Mouse (Mus musculus) stomach, postnatal 0 days (tissue): ENCODE results near the gene Igsf6. TPM values are rescaled to one million over a fixed set of nuclear protein-coding genes. Genes with fewer than 3 reads are reported as not detected.
"Not testable (repeated sequence)": the region's sequence is repeated elsewhere in the genome, so short reads cannot be mapped to it uniquely, and the experiment has no call there.

ENCODE experiments used
- ATAC-seq: fragments of 200-750 bp; cut with Nextera tagmentation; 2 replicates; pipeline ENCODE4 v1.8.0; 2017; ENCODE audit not compliant: low FRiP score, low TSS enrichment
- DNase-seq: peaks from one replicate; pipeline ENCODE4 v3.0.0-alpha.2; 2016; ENCODE audit warnings: low spot score
- H3K27ac ChIP-seq: fragments of 300-500 bp; sonication (generic); replicated peaks from 2 replicates; pipeline ENCODE4 v1.5.1; 2014; ENCODE audit warnings: mild to moderate bottlenecking, control low read depth
- H3K27me3 ChIP-seq: fragments of 300-500 bp; sonication (generic); 2 replicates; pipeline ENCODE4 v1.6.1; 2014; ENCODE audit warnings: low read length; ENCODE audit not compliant: control insufficient read depth, insufficient read depth
- H3K36me3 ChIP-seq: fragments of 300-500 bp; sonication (generic); 2 replicates; pipeline ENCODE4 v1.6.1; 2014; ENCODE audit warnings: low read length, mixed read lengths; ENCODE audit not compliant: control insufficient read depth, insufficient read depth
- H3K4me1 ChIP-seq: fragments of 300-500 bp; sonication (generic); replicated peaks from 2 replicates; pipeline ENCODE4 v1.6.1; 2014; ENCODE audit warnings: antibody characterized with exemption; ENCODE audit not compliant: control insufficient read depth, insufficient read depth
- H3K4me2 ChIP-seq: fragments of 300-500 bp; sonication (generic); replicated peaks from 2 replicates; pipeline ENCODE4 v1.6.1; 2014; ENCODE audit warnings: low read depth, mild to moderate bottlenecking, control low read depth, moderate library complexity
- H3K4me3 ChIP-seq: fragments of 300-500 bp; sonication (generic); 2 replicates; pipeline ENCODE4 v1.5.1; 2014; ENCODE audit warnings: low read depth, low read length, control low read depth
- H3K9ac ChIP-seq: fragments of 300-500 bp; sonication (generic); 2 replicates; pipeline ENCODE4 v1.6.1; 2014; ENCODE audit warnings: mild to moderate bottlenecking, low read length, control low read depth, mixed read lengths
- H3K9me3 ChIP-seq: fragments of 300-500 bp; sonication (generic); 2 replicates; pipeline ENCODE4 v1.6.1; 2016; ENCODE audit warnings: low read length; ENCODE audit not compliant: control insufficient read depth
- CTCF ChIP-seq: IDR thresholded peaks from 2 replicates; pipeline ENCODE4 v1.5.1; 2016; ENCODE audit warnings: antibody characterized with exemption, low read depth, mild to moderate bottlenecking, moderate library complexity
- EP300 ChIP-seq: optimal IDR thresholded peaks from 2 replicates; pipeline ENCODE3; 2016; ENCODE audit warnings: antibody characterized with exemption
- WGBS: fragments of 180-500 bp; shearing (Covaris S2); extraction: QIAGEN DNeasy Blood & Tissue Kit; methylation state at CpG from one replicate; pipeline ENCODE4 v1.1.7; 2014; 5-methylcytosine and 5-hydroxymethylcytosine counted together
- polyA plus RNA-seq: library from polyadenylated mRNA; unstranded; fragments of >200 nt; fragmentation: Nextera tagmentation; extraction: Ambion mirVana; gene quantifications from 2 replicates; pipeline ENCODE4 v1.2.1, GENCODE M21; 2015

The Igsf6 gene
- polyA plus RNA-seq, 1 experiment from 2014 or later, result 1.8 TPM

DNA sequence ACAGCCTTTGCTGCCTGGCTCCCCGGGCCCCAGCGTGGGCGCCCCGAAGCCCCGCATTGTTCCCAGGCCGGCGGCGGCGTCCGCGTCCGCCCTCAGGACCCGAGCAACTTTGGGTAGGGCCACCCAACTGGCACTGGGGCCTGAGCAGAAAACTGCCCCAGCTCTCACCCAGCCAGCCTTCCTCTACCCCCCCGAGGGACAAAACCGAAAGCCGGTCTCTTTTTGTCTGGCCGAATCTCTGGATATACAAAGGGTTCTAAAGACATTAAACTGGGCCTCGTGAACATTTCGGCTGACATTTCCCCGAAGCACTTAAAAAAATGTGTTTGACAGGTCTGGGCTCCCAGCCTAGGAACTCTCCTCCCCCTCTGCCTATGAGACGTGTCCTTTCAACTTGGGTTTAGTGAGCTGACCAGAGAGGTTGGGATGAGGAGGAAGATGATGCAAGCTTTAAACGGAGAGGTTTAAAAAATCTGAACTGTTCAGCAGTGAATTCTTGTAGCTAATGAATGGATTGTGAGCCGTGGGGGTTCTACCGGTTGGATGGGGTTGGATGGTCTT lies 39.1 kb downstream of the Igsf6 start:
- Histone ChIP-seq H3K4me2 (peak overlapping the region; percentile 77), H3K27me3 (no peaks in the 10 kb centered on the region), H3K36me3 (no peaks in the 10 kb centered on the region), H3K27ac (peak overlapping the region; percentile 97), H3K4me1 (peaks cover 6% of the 10 kb centered on the region), H3K4me3 (peak overlapping the region; percentile 100), H3K9me3 (no peaks in the 10 kb centered on the region), H3K9ac (peak overlapping the region; percentile 99)
- ATAC-seq (peak; percentile 39), DNase-seq (peak; percentile 45)
- no peak for TF ChIP-seq EP300
- TF ChIP-seq CTCF, result no peak
- WGBS, result 0% methylated on average over 21 of the region's 24 CpGs

DNA sequence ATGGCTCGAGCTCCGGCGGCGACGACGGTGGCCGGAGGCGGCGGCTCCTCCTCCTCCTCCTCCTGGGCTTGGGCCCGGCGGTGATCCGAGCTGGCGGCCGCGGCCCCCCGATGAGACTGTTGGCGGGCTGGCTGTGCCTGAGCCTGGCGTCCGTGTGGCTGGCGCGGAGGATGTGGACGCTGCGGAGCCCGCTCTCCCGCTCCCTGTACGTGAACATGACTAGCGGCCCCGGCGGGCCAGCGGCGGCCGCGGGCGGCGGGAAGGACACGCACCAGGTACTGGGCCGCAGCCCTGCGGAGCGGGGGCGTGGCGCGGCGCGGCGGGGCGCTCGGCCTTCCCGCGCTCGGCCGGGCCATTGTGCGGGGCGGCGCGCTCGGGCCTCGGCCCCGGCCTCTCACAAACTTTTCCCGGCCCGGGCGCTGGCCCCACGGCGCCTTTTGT lies 39.7 kb downstream of the Igsf6 start:
- DNase-seq (no peak), ATAC-seq (peak; percentile 81)
- Histone ChIP-seq H3K4me2 (peak overlapping the region; percentile 77), H3K4me1 (peaks cover 6% of the 10 kb centered on the region), H3K9ac (peak overlapping the region; percentile 99), H3K9me3 (no peaks in the 10 kb centered on the region), H3K27me3 (no peaks in the 10 kb centered on the region), H3K4me3 (peak overlapping the region; percentile 100), H3K36me3 (no peaks in the 10 kb centered on the region), H3K27ac (peak overlapping the region; percentile 97)
- under 1% methylated on average over 29 of the region's 63 CpGs for WGBS
- TF ChIP-seq CTCF, result no peak
- TF ChIP-seq EP300, result no peak

DNA sequence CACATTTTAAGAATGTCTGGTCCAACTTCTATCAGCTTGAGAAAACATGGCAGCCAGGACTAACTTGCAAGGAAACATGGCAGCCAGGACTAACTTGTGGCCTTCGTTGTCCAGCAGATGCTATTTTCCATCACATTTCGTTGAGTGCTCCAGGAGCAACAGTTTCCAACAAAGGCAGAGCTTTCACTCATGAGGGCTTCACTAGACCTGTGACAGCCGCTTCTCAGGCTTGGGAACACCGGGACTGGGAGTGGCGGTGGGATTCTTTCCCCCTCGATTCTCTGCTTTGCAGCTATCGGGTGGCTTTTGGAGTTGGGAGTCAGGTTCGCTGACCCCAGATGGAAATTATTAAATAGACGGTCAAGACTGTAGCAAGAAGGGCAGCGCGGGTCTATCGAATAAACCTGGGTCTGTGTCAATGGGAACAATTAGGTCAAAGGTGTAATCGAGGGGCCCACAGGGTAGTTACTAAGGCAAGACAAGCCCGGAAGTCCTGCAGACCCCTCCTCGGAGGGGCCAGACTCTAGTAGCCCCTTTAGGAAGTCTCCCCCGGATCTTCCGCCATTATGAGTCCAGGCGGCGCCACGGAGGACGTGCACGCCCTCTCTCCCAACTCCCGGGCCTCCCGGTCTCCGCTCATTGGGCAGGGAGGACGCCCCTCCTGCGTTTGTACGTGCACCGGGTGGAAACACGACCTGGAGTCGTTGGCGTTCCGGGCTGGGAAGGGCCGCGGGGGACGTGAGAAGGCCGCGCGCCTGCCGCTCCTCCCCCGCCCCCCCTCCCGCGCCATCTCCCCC lies 40.3 kb downstream of the Igsf6 start, which contains the start of gene Mettl9:
Gene Mettl9, plus strand, starts transcription at position 590 of the 797 bp plus-strand sequence.
- Histone ChIP-seq H3K27ac (peak within 1 kb of the TSS; percentile 97), H3K36me3 (no peaks in the 10 kb centered on the region), H3K9me3 (no peaks in the 10 kb centered on the region), H3K9ac (peak within 1 kb of the TSS; percentile 99), H3K4me2 (peak within 1 kb of the TSS; percentile 93), H3K27me3 (no peaks in the 10 kb centered on the region), H3K4me3 (peak within 1 kb of the TSS; percentile 100), H3K4me1 (peaks cover 6% of the 10 kb centered on the region)
- WGBS, result 4% methylated on average over 38 of the region's 43 CpGs
- DNase-seq (peak; percentile 96), ATAC-seq (peak; percentile 99)
- TF ChIP-seq EP300, result no peak
- peak; percentile 46 for TF ChIP-seq CTCF

DNA sequence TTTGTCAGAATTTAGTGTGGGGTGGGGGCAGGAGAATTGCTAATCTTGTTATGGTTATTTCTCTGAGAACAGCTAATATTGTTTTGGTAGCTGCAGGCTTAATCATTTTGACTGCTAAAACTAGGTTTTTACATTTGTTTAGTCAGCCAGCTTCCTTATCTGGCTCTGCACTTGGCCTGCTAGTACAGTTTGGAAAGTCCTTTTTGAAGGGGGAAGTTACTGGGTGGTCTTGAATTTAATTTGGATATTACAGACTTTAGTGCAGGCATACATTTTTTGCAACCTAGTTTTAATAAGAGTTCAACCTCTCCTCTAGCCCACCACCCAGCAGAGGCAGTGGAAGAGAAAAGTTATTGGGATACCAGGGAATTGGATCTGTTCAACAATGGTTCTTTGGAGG lies 44.4 kb downstream of the Igsf6 start:
- H3K4me3 ChIP-seq, H3K9me3 ChIP-seq, ATAC-seq, H3K36me3 ChIP-seq, H3K27ac ChIP-seq, DNase-seq, H3K4me2 ChIP-seq, H3K4me1 ChIP-seq, H3K27me3 ChIP-seq, H3K9ac ChIP-seq: not testable (repeated sequence)

DNA sequence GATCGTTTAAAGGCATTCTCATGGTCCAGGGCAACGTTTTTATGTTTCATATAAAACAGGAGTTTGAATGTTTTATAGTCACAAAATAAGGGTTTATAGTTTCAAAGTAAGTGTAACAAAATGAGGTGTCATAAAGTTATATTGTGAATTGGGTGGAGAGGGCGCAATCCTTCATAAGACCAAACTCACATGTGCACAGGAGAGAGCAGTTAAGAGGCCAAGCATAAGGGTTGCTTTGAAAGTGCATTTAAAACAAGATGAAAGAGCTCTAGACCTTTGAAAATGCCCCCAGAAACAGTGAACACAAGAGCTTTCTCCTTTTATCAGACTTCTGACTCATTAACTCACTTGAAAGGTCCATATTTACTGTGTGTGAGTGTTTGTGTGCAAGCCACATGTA lies 48.1 kb downstream of the Igsf6 start:
- no peak for DNase-seq
- no peaks in the 10 kb centered on the region for H3K4me1 ChIP-seq
- no peak overlapping the region for H3K9ac ChIP-seq
- H3K9me3 ChIP-seq, result no peaks in the 10 kb centered on the region
- no peak overlapping the region for H3K4me2 ChIP-seq
- H3K4me3 ChIP-seq, result no peak overlapping the region
- no peaks in the 10 kb centered on the region for H3K36me3 ChIP-seq
- WGBS, result 48% methylated on average over 3 of the region's 3 CpGs
- TF ChIP-seq EP300, result no peak
- TF ChIP-seq CTCF, result no peak
- ATAC-seq, result no peak
- no peaks in the 10 kb centered on the region for H3K27me3 ChIP-seq
- H3K27ac ChIP-seq, result no peak overlapping the region
